Mouse (Mus musculus): ENCODE measurements around the gene Eef2.
"Not testable (repeated sequence)": the region's sequence is repeated elsewhere in the genome, so short reads cannot be mapped to it uniquely, and the experiment has no call there.

Eef2 gene

DNA sequence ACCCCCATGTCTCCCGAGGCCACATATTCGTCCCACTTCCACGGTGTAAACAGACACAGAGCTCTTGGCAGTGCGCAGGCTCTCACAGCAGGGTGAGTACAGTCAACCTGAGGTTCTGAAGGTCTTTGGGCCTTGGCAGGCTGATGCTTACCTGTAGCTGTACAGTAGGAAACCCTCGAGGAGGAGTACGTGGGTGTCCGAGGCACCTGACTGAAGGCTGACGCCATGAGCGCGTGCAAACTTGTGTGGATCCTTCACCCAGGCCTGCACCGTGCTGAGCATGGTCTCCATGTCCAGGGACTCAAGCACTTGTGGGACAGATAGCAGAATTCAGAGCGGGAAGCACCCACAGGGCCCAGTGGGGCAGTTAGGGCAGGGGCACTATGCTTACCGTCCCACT lies 23.7 kb downstream of the Eef2 start:
- DNase-seq (ENCODE audit: low read depth, low spot score), result no peak

DNA sequence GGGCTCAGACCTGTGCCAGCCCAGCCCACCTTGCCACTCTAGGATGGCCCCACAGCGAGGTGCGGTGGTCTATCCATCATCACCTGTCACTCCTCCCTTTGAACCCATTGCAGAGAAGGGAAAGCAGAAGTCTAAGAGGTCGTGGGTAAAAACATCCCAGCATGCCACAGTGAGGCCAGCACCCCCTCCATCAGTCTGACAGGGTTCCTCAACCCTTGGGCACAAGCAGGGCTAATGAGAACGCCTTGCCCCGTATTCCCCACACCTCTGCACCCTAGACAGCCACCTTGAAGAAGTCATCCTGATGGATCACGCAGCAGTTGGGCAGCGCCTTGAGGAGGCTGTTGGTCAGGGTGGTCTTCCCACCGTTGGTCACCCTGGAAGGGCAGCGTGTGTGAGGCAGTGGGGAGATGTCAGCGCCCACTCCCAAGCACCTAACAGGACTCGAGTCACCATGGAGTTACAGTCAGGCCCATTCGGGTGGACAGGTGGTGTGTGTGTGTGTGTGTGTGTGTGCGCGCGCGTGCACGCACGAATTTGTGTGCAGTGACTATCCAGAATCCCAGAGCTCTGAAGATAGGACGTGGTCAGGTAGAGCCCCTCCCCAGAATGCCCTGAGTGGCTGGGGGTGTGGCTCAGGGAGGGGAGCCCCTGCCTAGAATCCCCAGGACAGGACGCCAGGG lies 24.3 kb downstream of the Eef2 start:
- no peak for DNase-seq (ENCODE audit: low read depth, low spot score)

DNA sequence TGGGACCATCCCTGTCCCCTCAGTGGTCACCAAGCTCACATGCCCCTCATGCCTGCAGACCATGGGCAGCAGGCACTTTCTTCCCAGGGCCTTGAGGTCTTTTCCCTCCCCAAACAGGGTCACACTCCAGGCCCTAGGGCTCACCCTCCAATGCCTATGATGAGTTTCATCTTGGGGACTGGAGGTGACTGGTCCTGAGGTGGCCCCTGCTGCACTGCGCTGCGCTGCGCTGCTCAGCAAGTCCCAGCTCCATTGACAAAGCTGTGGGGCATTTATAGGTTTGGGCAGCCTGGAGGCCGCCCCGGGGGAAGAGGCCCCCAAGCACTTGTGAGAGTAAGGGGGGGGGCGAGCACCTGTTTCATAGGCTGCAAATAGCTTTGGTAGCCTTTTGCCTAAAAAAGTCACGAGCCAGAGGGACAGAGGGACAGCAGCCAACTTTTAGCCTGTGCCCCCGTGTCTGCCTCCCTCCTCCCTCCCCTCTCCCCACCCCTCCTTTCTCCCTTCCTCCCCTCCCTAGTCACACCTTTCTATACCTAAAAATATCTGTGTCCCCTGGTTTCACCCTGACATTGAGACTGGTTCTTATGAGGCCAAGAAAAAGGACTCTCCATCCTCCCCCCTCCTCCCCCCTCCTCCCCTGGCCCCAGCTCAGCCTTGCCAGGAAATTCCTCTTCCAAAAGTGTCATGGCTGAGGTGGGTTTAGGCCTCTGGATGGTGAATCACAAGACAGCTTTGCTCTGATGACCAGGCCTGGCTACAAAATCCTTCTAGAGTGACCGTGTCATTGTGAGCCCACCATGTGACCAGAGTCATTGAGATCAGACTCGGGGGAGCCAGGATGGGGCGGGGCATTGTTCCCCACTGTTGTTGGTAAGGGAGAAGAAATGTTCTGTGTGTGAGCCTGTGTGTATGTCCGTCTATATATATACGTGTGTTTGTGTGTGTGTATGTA lies 25.7 kb downstream of the Eef2 start, which contains the start of gene Nmrk2:
Gene Nmrk2 (minus strand): TSS at position 245 of the 952 bp plus-strand sequence.
- DNase-seq (ENCODE audit: low read depth, low spot score), result no peak

DNA sequence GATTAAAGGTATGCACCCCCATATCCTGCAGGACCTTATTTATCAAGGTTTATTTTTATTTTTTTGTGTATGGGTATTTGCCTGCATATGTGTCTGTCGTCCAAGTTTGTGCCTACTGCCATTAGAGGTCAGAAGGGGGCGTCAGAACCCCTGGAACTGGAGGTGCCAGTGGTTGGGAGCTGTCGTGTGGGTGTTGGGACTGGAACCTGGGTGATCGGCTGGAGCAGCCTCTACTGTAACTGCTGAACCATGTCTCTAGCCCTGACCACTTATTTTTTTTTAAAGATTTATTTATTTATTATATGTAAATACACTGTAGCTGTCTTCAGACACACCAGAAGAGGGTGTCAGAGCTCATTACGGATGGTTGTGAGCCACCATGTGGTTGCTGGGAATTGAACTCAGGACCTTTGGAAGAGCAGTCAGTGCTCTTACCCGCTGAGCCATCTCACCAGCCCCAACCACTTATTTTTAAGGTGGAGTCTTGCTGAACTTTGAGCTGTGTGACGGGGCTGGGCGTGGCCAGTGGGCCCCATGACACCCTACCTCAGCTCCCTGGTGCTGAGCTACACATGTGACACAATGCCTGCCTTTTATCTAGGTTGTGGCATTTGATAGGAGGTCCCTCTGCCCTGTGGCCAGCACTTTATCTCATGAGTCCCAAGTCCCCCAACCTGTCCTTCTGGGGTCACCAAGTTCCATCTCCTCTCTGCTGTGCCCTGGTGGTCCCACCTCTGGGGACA lies 26.7 kb downstream of the Eef2 start:
- no peak for DNase-seq (ENCODE audit: low read depth, low spot score)

DNA sequence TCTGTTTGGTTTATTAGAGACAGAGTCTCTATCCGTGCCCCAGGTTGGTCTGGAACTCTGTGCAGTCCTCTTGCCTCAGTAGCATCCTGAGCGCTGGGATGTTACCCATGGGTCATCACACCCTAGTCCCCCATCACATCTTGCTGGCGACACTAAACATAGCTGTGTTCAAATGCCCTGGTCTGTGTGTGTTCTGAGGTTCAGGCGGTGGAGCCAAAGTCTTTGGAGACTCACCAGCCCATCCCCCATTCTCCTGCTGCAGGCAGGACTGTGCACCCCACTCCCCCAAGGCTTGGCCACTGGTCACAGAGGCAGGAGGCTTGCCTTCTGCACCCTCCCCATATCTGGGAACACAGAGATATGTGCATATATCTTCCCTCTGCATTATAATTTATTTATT lies 27.7 kb downstream of the Eef2 start:
- no peak for DNase-seq (ENCODE audit: low read depth, low spot score)

DNA sequence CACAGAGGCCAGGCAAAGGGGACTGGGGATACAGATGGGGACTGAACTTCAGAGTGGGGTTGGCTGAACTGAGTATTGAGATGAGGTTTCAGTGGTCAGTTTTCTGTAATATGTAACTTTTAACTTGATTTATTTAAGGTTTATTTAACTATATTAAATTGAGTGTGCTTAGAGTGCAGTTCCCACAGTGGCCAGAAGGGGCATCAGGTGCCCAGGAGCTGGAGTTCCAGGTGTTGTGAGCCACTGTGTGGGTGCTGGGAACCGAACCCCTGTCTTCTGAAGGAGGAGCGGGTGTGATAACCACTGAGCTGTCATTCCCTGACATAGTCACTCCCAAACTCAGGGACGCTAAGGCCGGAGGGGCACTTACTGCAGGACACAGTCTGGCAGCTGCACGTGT lies 33.7 kb downstream of the Eef2 start:
- DNase-seq (ENCODE audit: low read depth, low spot score), result no peak

DNA sequence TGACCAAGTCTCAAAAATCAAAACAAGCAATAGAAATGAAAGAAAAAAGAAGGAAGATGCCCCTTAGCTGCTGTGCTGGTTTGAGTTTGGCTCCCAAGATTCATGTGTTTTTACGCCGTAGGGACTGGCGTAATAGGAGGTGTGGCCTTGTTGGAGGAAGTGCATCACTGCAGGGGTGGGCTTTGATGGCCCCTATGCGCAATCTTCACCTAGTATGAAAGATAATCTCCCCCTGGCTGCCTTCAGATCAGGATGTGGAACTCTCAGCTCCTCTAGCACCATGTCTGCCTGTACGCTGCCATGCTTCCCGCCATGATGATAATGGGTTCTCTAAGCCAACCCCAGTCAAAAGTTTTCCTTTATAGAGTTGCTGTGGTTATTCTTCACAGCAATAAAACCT lies 39.8 kb downstream of the Eef2 start:
- no peak for DNase-seq (ENCODE audit: low read depth, low spot score)

DNA sequence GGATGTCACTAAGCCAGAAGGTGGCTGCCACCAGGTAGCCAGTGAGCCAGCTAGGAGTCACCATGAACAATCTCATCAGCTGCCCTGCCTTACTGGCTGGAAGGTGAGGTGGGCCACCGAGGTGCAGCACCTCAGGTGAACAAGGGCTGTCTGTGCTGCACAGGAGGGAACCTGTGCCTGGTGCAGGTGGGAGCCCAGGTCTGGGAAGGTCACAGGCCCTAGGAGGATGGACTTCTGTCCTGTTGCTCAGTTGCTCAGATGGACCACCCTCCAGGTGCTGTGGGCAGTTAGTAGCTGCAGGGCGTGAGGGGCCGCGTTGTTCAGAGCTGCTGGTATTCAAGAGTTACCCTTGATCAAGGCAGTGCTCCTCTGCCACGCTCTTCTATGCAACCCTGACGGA lies 40.4 kb downstream of the Eef2 start:
- no peak for DNase-seq (ENCODE audit: low read depth, low spot score)

DNA sequence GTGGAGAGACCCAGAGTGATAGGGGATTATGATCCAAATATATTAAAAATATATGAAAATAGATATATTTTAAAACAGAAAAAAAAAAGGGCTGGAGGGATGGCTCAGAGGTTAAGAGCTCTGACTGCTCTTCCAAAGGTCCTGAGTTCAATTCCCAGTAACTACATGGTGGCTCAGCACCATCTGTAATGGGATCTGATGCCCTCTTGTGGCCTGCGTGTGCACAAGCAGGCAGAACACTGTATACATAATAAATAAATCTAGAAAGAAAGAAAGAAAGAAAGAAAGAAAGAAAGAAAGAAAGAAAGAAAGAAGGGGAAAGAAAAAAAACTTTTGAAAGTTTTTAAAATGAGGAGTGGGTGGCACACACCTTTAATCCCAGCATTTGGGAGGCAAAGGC lies 40.8 kb downstream of the Eef2 start:
- not testable (repeated sequence) for DNase-seq (ENCODE audit: low read depth, low spot score)

DNA sequence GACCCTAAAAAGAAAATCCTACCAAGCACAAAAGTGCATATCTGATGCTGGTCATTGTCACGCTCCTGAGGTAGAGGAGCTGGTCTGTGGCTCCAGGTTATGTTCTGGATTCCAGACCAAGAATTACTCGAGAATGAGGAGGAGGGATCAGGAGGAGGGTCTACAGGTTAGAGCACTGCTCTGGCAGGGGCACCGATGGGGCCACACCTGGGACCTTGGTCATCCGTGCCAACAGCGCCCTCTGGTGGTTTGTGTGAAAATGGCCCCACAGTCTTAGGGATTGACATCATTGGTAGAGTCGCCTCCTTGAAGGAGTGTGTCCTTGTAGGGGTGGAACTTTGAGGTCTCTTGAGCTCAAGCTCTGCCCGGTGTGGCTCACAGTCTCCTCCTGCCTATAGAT lies 41.5 kb downstream of the Eef2 start:
- DNase-seq (ENCODE audit: low read depth, low spot score), result no peak

DNA sequence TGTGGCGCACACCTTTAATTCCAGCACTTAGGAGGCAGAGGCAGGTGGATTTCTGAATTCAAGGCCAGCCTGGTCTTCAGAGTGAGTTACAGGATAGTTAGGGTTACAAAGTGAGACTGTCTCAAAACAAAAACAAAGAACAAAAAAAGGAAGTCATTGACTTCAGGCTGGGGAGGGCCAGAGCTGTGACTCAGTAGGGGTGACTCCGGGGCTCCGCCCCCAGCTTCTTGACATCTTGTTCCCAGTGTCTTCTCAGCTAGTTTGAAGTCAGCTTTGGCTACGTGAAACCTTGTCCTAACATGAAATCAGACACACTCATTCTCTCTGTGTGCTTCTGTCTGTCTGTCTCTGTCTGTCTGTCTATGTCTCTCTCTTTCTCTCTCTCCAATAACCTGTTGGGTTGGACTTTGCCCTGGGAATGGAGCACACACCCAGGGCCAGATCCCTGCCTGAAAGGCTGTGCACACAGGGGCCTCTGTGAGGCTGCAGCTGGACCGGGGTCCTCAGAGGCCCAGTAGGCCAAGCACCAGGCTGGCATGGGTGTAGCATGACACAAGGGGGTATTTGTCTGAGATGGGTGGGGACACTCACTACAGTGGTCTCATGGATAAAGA lies 45.1 kb downstream of the Eef2 start:
- DNase-seq (ENCODE audit: low read depth, low spot score), result no peak

DNA sequence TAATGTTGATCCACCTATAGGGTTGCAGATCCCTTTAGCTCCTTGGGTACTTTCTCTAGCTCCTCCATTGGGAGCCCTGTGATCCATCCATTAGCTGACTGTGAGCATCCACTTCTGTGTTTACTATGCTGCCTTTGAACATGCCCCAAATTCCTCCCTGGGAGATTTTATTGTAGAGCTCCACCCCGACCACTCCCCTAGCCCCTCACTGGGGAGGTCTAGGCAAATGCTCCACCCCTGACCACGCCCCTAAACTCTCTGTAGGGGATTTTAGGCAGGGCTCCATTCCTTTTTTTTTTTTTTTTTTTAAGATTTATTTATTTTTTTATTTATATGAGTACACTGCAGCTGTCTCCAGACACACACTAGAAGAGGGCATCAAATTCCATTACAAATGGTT lies 47.3 kb downstream of the Eef2 start:
- DNase-seq (ENCODE audit: low read depth, low spot score), result not testable (repeated sequence)

DNA sequence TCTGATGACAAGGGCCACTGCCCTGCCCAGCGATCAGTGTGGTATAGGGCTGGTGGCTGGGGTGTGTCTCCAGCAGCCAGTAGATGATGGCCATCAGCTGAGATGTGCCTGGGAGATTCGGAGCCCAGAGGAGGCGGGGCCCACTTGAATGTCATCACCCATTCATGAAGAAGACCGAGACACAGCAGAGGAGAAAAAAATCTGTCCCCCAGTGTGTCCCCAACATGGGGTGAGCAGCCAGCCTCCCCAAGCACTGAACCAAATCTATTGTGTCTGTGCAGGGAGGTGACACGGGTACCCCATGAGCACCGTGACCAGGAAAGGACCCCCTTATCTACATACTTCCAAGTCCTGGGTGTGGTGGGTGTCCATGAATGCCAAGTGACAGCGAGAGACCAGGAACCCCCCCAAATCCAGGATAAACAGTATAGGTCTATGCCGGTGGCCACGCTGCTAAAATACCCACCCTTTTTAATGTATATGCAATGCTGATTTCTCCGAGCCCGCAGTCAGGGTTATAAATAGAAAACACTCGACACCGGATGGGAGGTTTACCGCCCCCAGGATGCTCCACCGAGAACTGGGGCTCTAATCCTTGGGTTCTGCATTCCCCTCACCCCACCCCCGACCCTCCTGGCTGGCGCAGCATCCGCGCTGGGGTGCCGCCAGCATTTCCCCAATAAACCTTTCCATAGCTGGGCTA lies 53.5 kb downstream of the Eef2 start:
- no peak for DNase-seq (ENCODE audit: low read depth, low spot score)

DNA sequence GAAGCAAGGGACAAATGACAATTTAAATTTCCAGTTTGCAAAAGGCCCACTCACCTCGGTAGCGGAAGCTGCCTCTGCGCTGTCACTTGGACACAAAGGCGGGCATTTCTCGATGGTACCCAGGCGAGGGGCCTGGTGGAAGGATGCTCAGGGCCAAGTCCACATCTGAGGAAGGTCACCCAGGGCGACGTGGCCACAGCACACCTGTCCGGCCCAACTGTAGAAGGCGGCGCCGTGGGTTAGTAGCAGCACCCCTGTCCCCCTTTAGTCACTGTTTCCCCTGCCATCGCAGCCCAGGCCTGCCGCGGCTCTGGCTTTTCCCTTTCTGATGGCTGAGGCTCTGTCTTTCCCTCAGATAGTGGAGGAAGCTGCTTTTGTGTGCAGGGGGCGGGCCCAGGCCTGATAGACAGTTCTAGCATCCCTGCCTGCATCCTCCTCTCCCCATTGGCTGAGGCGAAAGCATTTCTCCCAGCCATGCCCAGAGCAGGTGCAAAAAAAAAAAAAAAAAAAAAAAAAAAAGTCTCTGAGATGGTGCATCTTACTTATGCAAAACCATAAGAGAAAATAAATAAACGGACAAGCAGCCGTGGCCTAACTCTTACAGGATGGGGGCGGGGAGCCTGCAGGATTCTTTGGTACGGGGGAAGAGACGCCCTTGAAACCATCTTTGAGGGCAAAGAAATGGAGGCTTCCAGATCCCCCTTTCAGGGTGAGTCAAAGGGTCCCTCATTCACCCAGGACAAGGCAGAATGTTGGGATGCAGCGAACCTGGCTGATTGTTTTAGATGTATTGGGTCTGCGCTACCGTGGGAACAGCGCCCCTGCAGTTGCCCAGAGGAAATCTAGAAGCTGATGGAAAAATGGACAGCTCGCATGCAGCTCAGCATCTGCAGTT lies 54.3 kb downstream of the Eef2 start, which contains the start of gene Atcay:
Gene Atcay (minus strand): TSS at position 396 of the 895 bp plus-strand sequence.
- no peak for DNase-seq (ENCODE audit: low read depth, low spot score)

DNA sequence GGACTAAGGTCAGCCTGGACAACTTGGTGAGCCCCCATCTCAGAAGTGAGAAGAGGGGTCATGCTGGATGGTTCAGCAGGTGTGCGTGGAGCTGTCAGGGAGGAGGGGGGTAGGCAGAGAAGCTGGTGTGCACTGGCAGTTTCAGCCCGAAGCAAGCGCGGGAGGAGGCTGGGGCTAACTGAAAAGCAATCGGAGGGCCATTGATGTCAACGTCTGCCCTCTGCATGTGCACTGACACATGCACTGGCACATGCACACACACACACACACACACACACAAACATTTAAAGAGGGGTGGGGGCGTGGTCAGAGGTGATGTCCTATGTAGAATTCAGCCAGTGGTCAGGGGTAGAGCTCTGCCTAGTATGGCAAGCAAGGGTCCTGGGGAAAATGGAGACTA lies 55.0 kb downstream of the Eef2 start:
- DNase-seq (ENCODE audit: low read depth, low spot score), result no peak

Measured in retina, adult 2 months (tissue).